Mouse (Mus musculus) forebrain, embryonic 16.5 days (tissue): Measurements from ENCODE around the gene Tex2. TPM values are rescaled to one million over a fixed set of nuclear protein-coding genes. Genes with fewer than 3 reads are reported as not detected.
"Not testable (repeated sequence)": the region's sequence is repeated elsewhere in the genome, so short reads cannot be mapped to it uniquely, and the experiment has no call there.

Experiments used
- ATAC-seq: fragments of 200-750 bp; cut with Nextera tagmentation; 2 replicates; pipeline ENCODE4 v1.8.0; 2017; ENCODE audit warnings: mild to moderate bottlenecking, moderate library complexity
- H3K27ac ChIP-seq: fragments of 300-500 bp; sonication (generic); 2 replicates; pipeline ENCODE4 v1.5.1; 2014; ENCODE audit warnings: low read length, control low read depth
- H3K27me3 ChIP-seq: fragments of 300-500 bp; sonication (generic); replicated peaks from 2 replicates; pipeline ENCODE4 v1.6.1; 2014; ENCODE audit warnings: low read length; ENCODE audit not compliant: control insufficient read depth, insufficient read depth
- H3K36me3 ChIP-seq: fragments of 300-500 bp; sonication (generic); 2 replicates; pipeline ENCODE4 v1.6.1; 2014; ENCODE audit not compliant: control insufficient read depth, insufficient read depth
- H3K4me1 ChIP-seq: fragments of 300-500 bp; sonication (generic); replicated peaks from 2 replicates; pipeline ENCODE4 v1.6.1; 2014; ENCODE audit warnings: low read length; ENCODE audit not compliant: control insufficient read depth, insufficient read depth
- H3K4me2 ChIP-seq: fragments of 300-500 bp; sonication (generic); 2 replicates; pipeline ENCODE4 v1.6.1; 2014; ENCODE audit warnings: mild to moderate bottlenecking, low read length, control low read depth
- H3K4me3 ChIP-seq: fragments of 300-500 bp; sonication (generic); replicated peaks from 2 replicates; pipeline ENCODE4 v1.5.1; 2014; ENCODE audit warnings: mild to moderate bottlenecking, low read length, control low read depth
- H3K9ac ChIP-seq: fragments of 300-500 bp; sonication (generic); replicated peaks from 2 replicates; pipeline ENCODE4 v1.6.1; 2014; ENCODE audit warnings: low read depth, low read length, control low read depth
- H3K9me3 ChIP-seq: fragments of 300-500 bp; sonication (generic); 2 replicates; pipeline ENCODE4 v1.6.1; 2016; ENCODE audit warnings: low read length; ENCODE audit not compliant: control insufficient read depth
- WGBS: fragments of 180-500 bp; shearing (Covaris S2); extraction: QIAGEN DNeasy Blood & Tissue Kit; methylation state at CpG from one replicate; pipeline ENCODE4 v1.1.7; 2014; 5-methylcytosine and 5-hydroxymethylcytosine counted together
- polyA plus RNA-seq: library from polyadenylated mRNA; unstranded; fragments of >200 nt; fragmentation: Nextera tagmentation; extraction: Ambion mirVana; gene quantifications from 2 replicates; pipeline ENCODE4 v1.2.1, GENCODE M21; 2015

The Tex2 gene
- polyA plus RNA-seq, 1 experiment from 2014 or later = 20.3 TPM

- Histone ChIP-seq H3K27me3 (no peaks in the 10 kb centered on the region), H3K36me3 (no peaks in the 10 kb centered on the region), H3K27ac (no peak overlapping the region), H3K9me3 (no peaks in the 10 kb centered on the region), H3K9ac (no peak overlapping the region), H3K4me3 (no peak overlapping the region), H3K4me1 (peaks cover 18% of the 10 kb centered on the region), H3K4me2 (no peak overlapping the region)
- ATAC-seq = no peak
- WGBS = 100% methylated on average over 1 of the region's 1 CpGs
Measured at GRCm38 (mm10) chr11:106641580-106641979, 28.4 kb upstream of the Tex2 start.

GRCm38 (mm10) chr11:106640059-106640458 is 26.8 kb upstream of the Tex2 start:
- H3K27me3 ChIP-seq = no peaks in the 10 kb centered on the region
- no peak overlapping the region for H3K4me3 ChIP-seq
- H3K27ac ChIP-seq = no peak overlapping the region; the same call in 1 of the 2 replicates
- ATAC-seq = no peak
- no peaks in the 10 kb centered on the region for H3K9me3 ChIP-seq
- WGBS = 28% methylated on average over 9 of the region's 9 CpGs
- peaks cover 18% of the 10 kb centered on the region for H3K4me1 ChIP-seq
- no peaks in the 10 kb centered on the region for H3K36me3 ChIP-seq
- H3K4me2 ChIP-seq = no peak overlapping the region
- H3K9ac ChIP-seq = no peak overlapping the region

GRCm38 (mm10) chr11:106639356-106639692 is 26.1 kb upstream of the Tex2 start:
- no peaks in the 10 kb centered on the region for H3K36me3 ChIP-seq
- ATAC-seq = peak; percentile 93
- WGBS = 2% methylated on average over 5 of the region's 5 CpGs
- peaks cover 18% of the 10 kb centered on the region for H3K4me1 ChIP-seq
- H3K9ac ChIP-seq = no peak overlapping the region
- H3K27ac ChIP-seq = peak overlapping the region; percentile 14; the same call in 1 of the 2 replicates
- no peaks in the 10 kb centered on the region for H3K9me3 ChIP-seq
- no peaks in the 10 kb centered on the region for H3K27me3 ChIP-seq
- H3K4me2 ChIP-seq = no peak overlapping the region
- no peak overlapping the region for H3K4me3 ChIP-seq

GRCm38 (mm10) chr11:106638551-106639355 is 25.5 kb upstream of the Tex2 start:
- ATAC-seq = peak; percentile 81; the same call in 1 of the 2 replicates
- H3K4me2 ChIP-seq = no peak overlapping the region
- H3K4me3 ChIP-seq = no peak overlapping the region
- no peak overlapping the region for H3K9ac ChIP-seq
- H3K27ac ChIP-seq = 0 out of 2 replicates have a peak overlapping the region, but pooled peaks have one; percentile 51
- H3K9me3 ChIP-seq = no peaks in the 10 kb centered on the region
- no peaks in the 10 kb centered on the region for H3K36me3 ChIP-seq
- no peaks in the 10 kb centered on the region for H3K27me3 ChIP-seq
- peaks cover 18% of the 10 kb centered on the region for H3K4me1 ChIP-seq
- 18% methylated on average over 9 of the region's 9 CpGs for WGBS

- H3K36me3 ChIP-seq = no peaks in the 10 kb centered on the region
- ATAC-seq = no peak
- 11% methylated on average over 7 of the region's 7 CpGs for WGBS
Measured at GRCm38 (mm10) chr11:106637754-106638153, 24.5 kb upstream of the Tex2 start.

GRCm38 (mm10) chr11:106635946-106636345 is 22.7 kb upstream of the Tex2 start:
- no peak overlapping the region for H3K4me2 ChIP-seq
- 53% methylated on average over 2 of the region's 2 CpGs for WGBS

More at GRCm38 (mm10) chr11:106637754-106638153, 24.5 kb upstream of the Tex2 start:
- no peak overlapping the region for H3K4me3 ChIP-seq
- no peak overlapping the region for H3K27ac ChIP-seq
- H3K4me1 ChIP-seq = peaks cover 18% of the 10 kb centered on the region
- no peak overlapping the region for H3K4me2 ChIP-seq
- no peaks in the 10 kb centered on the region for H3K27me3 ChIP-seq
- no peaks in the 10 kb centered on the region for H3K9me3 ChIP-seq
- no peak overlapping the region for H3K9ac ChIP-seq

GRCm38 (mm10) chr11:106634175-106634574 is 21.0 kb upstream of the Tex2 start:
- not testable (repeated sequence) for H3K9ac ChIP-seq, H3K27me3 ChIP-seq, H3K4me2 ChIP-seq, H3K4me3 ChIP-seq, ATAC-seq, H3K9me3 ChIP-seq, H3K36me3 ChIP-seq, H3K4me1 ChIP-seq, H3K27ac ChIP-seq
- WGBS = 92% methylated on average over 3 of the region's 3 CpGs

More at GRCm38 (mm10) chr11:106635946-106636345, 22.7 kb upstream of the Tex2 start:
- no peak for ATAC-seq
- H3K4me1 ChIP-seq = peaks cover 18% of the 10 kb centered on the region
- H3K9me3 ChIP-seq = no peaks in the 10 kb centered on the region
- no peaks in the 10 kb centered on the region for H3K36me3 ChIP-seq
- H3K4me3 ChIP-seq = no peak overlapping the region
- no peaks in the 10 kb centered on the region for H3K27me3 ChIP-seq
- no peak overlapping the region for H3K27ac ChIP-seq
- no peak overlapping the region for H3K9ac ChIP-seq

- H3K9ac ChIP-seq = no peak overlapping the region
- no peaks in the 10 kb centered on the region for H3K27me3 ChIP-seq
- no peak for ATAC-seq
- H3K4me3 ChIP-seq = no peak overlapping the region
- 95% methylated on average over 2 of the region's 2 CpGs for WGBS
- no peaks in the 10 kb centered on the region for H3K36me3 ChIP-seq
- no peaks in the 10 kb centered on the region for H3K9me3 ChIP-seq
- no peak overlapping the region for H3K4me2 ChIP-seq
- peaks cover 3% of the 10 kb centered on the region for H3K4me1 ChIP-seq
- H3K27ac ChIP-seq = no peak overlapping the region
Measured at GRCm38 (mm10) chr11:106633456-106633855, 20.2 kb upstream of the Tex2 start.

GRCm38 (mm10) chr11:106627692-106628091 is 14.5 kb upstream of the Tex2 start:
- Histone ChIP-seq H3K27ac (no peak overlapping the region), H3K4me3 (no peak overlapping the region), H3K4me2 (no peak overlapping the region), H3K36me3 (no peaks in the 10 kb centered on the region), H3K4me1 (no peaks in the 10 kb centered on the region), H3K9ac (no peak overlapping the region), H3K9me3 (no peaks in the 10 kb centered on the region), H3K27me3 (no peaks in the 10 kb centered on the region)
- peak; percentile 54 for ATAC-seq
- 21% methylated on average over 6 of the region's 6 CpGs for WGBS
